Mouse (Mus musculus) erythroblast, embryonic 14.5 days (primary cell): Measurements from ENCODE around the gene Rad17.

Experiments used
- GATA1 ChIP-seq: IDR thresholded peaks from 2 replicates; pipeline ENCODE4 v1.6.1; 2012; ENCODE audit warnings: low read length, inconsistent platforms, mixed read lengths
- TAL1 ChIP-seq: IDR thresholded peaks from 3 replicates; pipeline ENCODE4 v1.6.1; 2012; ENCODE audit warnings: low read length, inconsistent platforms, mixed read lengths

- no peak for TF ChIP-seq GATA1
- TF ChIP-seq TAL1: no peak
These were observed 46.7 kb upstream of the Rad17 start for GRCm38 (mm10) chr13:100697541-100697940.
